Mouse (Mus musculus) hindbrain, embryonic 13.5 days (tissue): ENCODE results near the gene Gm45713. TPM values are rescaled to one million over a fixed set of nuclear protein-coding genes. Genes with fewer than 3 reads are reported as not detected.
"Not testable (repeated sequence)": the region's sequence is repeated elsewhere in the genome, so short reads cannot be mapped to it uniquely, and the experiment has no call there.

ENCODE experiments used
- ATAC-seq: fragments of 200-750 bp; cut with Nextera tagmentation; 2 replicates; pipeline ENCODE4 v1.8.0; 2017; ENCODE audit warnings: moderate TSS enrichment; ENCODE audit not compliant: low FRiP score
- H3K27ac ChIP-seq: fragments of 300-500 bp; sonication (generic); 2 replicates; pipeline ENCODE4 v1.5.1; 2015; ENCODE audit warnings: inconsistent platforms, mild to moderate bottlenecking, moderate library complexity
- H3K27me3 ChIP-seq: fragments of 300-500 bp; sonication (generic); 2 replicates; pipeline ENCODE4 v1.6.1; 2015; ENCODE audit warnings: mild to moderate bottlenecking, inconsistent platforms
- H3K36me3 ChIP-seq: fragments of 300-500 bp; sonication (generic); 2 replicates; pipeline ENCODE4 v1.6.1; 2015; ENCODE audit warnings: mild to moderate bottlenecking, inconsistent platforms
- H3K4me1 ChIP-seq: fragments of 300-500 bp; sonication (generic); replicated peaks from 2 replicates; pipeline ENCODE4 v1.6.1; 2015; ENCODE audit warnings: inconsistent platforms
- H3K4me2 ChIP-seq: fragments of 300-500 bp; sonication (generic); 2 replicates; pipeline ENCODE4 v1.6.1; 2015; ENCODE audit warnings: inconsistent platforms, mild to moderate bottlenecking, moderate library complexity
- H3K4me3 ChIP-seq: fragments of 300-500 bp; sonication (generic); 2 replicates; pipeline ENCODE4 v1.5.1; 2015; ENCODE audit warnings: mild to moderate bottlenecking, inconsistent platforms
- H3K9ac ChIP-seq: fragments of 300-500 bp; sonication (generic); 2 replicates; pipeline ENCODE4 v1.6.1; 2015; ENCODE audit warnings: mild to moderate bottlenecking, inconsistent platforms
- H3K9me3 ChIP-seq: fragments of 300-500 bp; sonication (generic); 2 replicates; pipeline ENCODE4 v1.6.1; 2016; ENCODE audit warnings: inconsistent platforms
- WGBS: fragments of 180-500 bp; shearing (Covaris S2); methylation state at CpG from one replicate; pipeline ENCODE4 v1.1.7; 2015; 5-methylcytosine and 5-hydroxymethylcytosine counted together
- polyA plus RNA-seq: library from polyadenylated mRNA; unstranded; fragments of >200 nt; fragmentation: Nextera tagmentation; extraction: Ambion mirVana; gene quantifications from 2 replicates; pipeline ENCODE4 v1.2.1, GENCODE M21; 2015

Gm45713 gene
- polyA plus RNA-seq, 1 experiment from 2014 or later: 0.14 TPM

DNA sequence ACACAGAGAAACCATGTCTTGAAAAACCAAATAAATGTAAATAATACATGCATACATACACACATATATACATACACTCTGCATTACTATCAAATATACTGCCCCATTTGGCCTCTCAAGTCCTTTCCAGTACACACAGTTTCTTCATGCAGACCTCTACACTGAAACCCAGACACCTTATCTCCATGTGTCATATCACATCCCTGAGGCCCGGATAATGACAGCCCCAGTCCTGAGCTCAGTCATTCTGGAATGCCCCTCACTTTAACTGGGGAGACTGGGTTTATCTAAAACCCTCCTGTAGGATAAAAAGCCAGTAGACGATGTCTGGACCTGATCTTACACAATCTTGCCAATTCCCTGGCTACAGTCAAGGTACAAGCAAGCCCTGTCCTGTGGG is 22.6 kb downstream of the Gm45713 start:
- Histone ChIP-seq H3K27me3 (no peaks in the 10 kb centered on the region), H3K36me3 (peaks cover 9% of the 10 kb centered on the region), H3K4me1 (no peaks in the 10 kb centered on the region), H3K27ac (no peak overlapping the region), H3K4me2 (no peak overlapping the region), H3K4me3 (no peak overlapping the region), H3K9ac (no peak overlapping the region), H3K9me3 (no peaks in the 10 kb centered on the region)
- no peak for ATAC-seq
- 89% methylated on average over 2 of the region's 2 CpGs for WGBS

DNA sequence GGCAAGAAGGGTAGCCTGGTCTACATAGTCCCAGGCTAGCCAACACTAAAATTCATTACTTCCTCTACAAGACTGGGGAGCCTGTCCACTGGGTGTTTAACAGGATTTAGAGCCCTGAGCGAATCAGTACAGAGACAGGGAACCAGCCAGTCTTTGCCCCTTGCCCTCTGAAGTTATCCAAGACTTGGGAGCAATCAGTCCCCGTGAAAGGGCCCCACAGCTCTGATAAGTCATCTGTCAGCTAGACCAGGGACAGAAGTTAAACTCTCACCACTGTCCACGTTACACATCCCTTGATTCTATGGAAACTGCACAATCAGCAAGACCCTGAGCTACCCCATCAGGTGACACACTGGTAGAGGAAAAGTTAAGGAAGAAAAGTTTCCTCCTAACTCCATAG is 23.5 kb downstream of the Gm45713 start:
- Histone ChIP-seq H3K9ac (no peak overlapping the region), H3K4me3 (no peak overlapping the region), H3K4me1 (no peaks in the 10 kb centered on the region), H3K27ac (no peak overlapping the region), H3K27me3 (no peaks in the 10 kb centered on the region), H3K36me3 (peaks cover under 1% of the 10 kb centered on the region; the same call in 1 of the 2 replicates), H3K9me3 (no peaks in the 10 kb centered on the region), H3K4me2 (no peak overlapping the region)
- ATAC-seq: no peak
- WGBS: 74% methylated on average over 3 of the region's 3 CpGs

DNA sequence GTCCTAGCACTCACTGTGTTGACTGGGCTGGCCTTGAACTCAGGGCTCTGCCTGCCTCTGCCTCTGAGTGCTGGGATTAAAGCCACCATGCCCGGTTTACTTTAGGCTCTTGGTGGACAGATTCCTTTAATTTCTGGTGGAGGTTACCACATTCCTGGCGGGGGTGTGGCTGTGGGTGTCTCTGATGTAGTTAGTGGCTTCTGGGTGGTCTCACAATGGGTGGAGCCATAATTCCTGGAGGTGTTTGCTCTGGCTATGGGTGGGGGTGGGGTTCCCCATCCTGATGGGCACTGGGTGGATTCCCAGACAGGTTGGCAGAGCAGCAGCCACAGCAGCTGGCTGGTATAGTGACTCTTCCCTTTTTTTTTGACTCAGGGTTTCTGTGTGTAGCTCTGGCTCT is 24.1 kb downstream of the Gm45713 start:
- Histone ChIP-seq H3K27me3 (no peaks in the 10 kb centered on the region), H3K27ac (no peak overlapping the region), H3K4me2 (no peak overlapping the region), H3K4me1 (no peaks in the 10 kb centered on the region), H3K9me3 (no peaks in the 10 kb centered on the region), H3K9ac (no peak overlapping the region), H3K4me3 (no peak overlapping the region), H3K36me3 (no peaks in the 10 kb centered on the region)
- ATAC-seq: no peak
- WGBS: 74% methylated on average over 2 of the region's 2 CpGs

DNA sequence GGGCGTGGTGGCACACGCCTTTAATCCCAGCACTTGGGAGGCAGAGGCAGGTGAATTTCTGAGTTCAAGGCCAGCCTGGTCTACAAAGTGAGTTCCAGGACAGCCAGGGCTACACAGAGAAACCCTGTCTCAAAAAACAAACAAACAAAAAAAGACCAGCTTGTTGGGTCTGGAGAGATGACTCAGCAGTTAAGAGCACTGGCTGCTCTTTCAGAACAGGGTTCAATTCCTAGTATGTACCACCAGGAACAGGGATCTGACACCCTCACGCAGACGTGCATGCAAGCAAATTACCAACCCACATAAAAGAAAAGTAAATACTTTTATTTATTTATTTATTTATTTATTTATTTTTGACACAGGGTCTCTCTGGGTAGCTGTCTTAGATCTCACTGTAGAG is 25.9 kb downstream of the Gm45713 start:
- not testable (repeated sequence) for H3K4me3 ChIP-seq, H3K9ac ChIP-seq, H3K4me2 ChIP-seq, H3K27ac ChIP-seq, H3K27me3 ChIP-seq, H3K36me3 ChIP-seq, H3K9me3 ChIP-seq, H3K4me1 ChIP-seq, ATAC-seq
- 91% methylated on average over 4 of the region's 4 CpGs for WGBS

DNA sequence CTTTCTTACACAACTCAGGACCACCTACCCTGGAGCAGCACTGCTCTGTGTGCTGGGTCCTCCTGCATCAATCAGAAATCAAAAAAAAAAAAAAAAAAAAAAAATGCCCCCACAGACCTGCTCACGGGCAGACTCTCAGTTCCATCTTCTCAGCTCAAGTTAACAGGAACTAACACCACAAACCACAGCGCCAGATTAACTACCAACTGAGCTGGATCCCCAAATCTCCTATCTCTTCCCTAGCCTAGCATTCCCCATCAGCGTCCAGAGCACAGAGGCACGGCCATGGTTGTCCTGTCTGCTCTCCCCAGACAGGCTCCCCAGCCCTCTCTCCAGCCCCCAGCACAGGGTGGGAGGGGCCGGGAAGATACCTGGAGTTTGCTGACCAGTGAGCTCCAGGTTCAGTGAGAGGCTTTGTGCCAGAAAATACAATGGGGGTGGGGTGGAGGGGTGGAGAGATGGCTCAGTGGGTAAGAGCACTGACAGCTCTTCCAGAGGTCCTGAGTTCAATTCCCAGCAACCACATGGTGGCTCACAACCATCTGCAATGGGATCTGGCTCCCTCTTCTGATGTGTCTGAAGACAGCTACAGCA is 28.9 kb downstream of the Gm45713 start:
- no peaks in the 10 kb centered on the region for H3K9me3 ChIP-seq
- no peaks in the 10 kb centered on the region for H3K36me3 ChIP-seq
- no peak overlapping the region for H3K4me2 ChIP-seq
- peaks cover 4% of the 10 kb centered on the region; the same call in 1 of the 2 replicates for H3K4me1 ChIP-seq
- H3K27ac ChIP-seq: no peak overlapping the region
- ATAC-seq: no peak
- no peak overlapping the region for H3K9ac ChIP-seq
- no peak overlapping the region for H3K4me3 ChIP-seq
- H3K27me3 ChIP-seq: no peaks in the 10 kb centered on the region
- WGBS: 52% methylated on average over 5 of the region's 5 CpGs

DNA sequence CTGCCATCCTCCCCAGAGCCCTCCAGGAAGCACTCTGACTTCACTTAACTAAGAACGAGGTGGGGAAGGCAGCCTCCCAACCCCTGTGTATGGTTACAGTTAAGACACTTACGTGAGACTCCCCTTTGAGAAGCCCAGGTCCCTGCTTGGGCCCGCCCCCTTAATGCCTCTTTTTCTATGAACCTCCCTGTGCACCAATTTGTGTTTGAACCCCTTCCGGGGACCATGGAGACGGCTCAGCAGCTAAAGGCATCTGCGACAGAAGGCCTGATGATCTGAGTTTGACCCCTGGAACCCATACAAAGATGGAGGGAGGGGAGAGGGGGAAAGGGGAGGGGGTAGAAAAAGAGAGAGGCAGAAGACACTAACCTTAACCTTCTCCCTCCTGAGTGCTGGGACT is 29.6 kb downstream of the Gm45713 start:
- H3K36me3 ChIP-seq: no peaks in the 10 kb centered on the region
- no peak overlapping the region for H3K4me2 ChIP-seq
- ATAC-seq: no peak
- WGBS: 19% methylated on average over 6 of the region's 6 CpGs
- H3K4me1 ChIP-seq: peaks cover 4% of the 10 kb centered on the region; the same call in 1 of the 2 replicates
- no peak overlapping the region for H3K4me3 ChIP-seq
- no peak overlapping the region for H3K9ac ChIP-seq
- no peak overlapping the region for H3K27ac ChIP-seq
- no peaks in the 10 kb centered on the region for H3K9me3 ChIP-seq
- no peaks in the 10 kb centered on the region for H3K27me3 ChIP-seq

DNA sequence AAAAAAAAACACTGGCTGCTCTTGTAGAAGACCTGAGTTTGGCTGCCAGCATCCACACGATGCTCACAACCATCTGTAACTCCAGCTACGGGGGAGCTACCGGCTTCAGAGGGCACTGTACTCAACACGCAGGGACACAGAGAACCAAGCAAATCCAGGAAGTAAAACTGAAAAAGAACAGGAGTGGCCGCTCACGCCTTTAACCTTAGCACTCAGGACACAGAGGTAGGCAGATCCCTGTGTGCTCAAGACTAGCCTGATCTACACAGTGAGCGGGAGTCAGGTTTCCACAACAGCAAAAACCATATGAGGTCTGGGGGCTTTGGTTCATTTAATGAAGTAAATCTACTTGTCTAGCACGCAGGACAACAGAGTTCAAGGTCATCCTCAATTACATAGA is 30.5 kb downstream of the Gm45713 start:
- 81% methylated on average over 8 of the region's 8 CpGs for WGBS
- H3K27ac ChIP-seq: no peak overlapping the region
- no peak overlapping the region for H3K9ac ChIP-seq
- no peak for ATAC-seq
- no peaks in the 10 kb centered on the region for H3K36me3 ChIP-seq
- no peaks in the 10 kb centered on the region for H3K9me3 ChIP-seq
- no peak overlapping the region for H3K4me2 ChIP-seq
- peaks cover 4% of the 10 kb centered on the region; the same call in 1 of the 2 replicates for H3K4me1 ChIP-seq
- H3K4me3 ChIP-seq: no peak overlapping the region
- H3K27me3 ChIP-seq: no peaks in the 10 kb centered on the region

DNA sequence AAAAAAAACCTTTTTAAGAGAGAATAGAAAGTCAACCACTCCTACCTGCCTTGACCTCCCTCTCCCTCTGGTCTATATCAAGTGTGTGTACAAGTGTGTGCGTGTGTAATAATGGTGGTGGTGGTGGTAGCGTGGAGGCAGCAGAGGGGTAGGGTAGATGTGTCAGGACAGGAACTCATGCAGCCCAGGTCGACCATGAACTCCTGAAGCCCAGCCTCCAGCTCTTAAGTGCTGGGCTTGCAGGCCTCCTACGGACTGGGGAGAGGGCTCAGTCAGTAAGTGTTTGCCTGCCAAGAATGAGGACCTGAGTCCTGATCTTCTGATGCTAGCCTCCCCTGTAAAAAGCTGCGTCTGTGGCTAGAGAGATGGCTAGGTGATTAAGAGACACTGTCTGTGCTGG is 31.1 kb downstream of the Gm45713 start:
- Histone ChIP-seq H3K9me3 (no peaks in the 10 kb centered on the region), H3K4me1 (peaks cover 4% of the 10 kb centered on the region; the same call in 1 of the 2 replicates), H3K27me3 (no peaks in the 10 kb centered on the region), H3K36me3 (no peaks in the 10 kb centered on the region), H3K9ac (no peak overlapping the region), H3K4me3 (no peak overlapping the region), H3K4me2 (no peak overlapping the region), H3K27ac (no peak overlapping the region)
- ATAC-seq: no peak
- WGBS: 83% methylated on average over 5 of the region's 5 CpGs

DNA sequence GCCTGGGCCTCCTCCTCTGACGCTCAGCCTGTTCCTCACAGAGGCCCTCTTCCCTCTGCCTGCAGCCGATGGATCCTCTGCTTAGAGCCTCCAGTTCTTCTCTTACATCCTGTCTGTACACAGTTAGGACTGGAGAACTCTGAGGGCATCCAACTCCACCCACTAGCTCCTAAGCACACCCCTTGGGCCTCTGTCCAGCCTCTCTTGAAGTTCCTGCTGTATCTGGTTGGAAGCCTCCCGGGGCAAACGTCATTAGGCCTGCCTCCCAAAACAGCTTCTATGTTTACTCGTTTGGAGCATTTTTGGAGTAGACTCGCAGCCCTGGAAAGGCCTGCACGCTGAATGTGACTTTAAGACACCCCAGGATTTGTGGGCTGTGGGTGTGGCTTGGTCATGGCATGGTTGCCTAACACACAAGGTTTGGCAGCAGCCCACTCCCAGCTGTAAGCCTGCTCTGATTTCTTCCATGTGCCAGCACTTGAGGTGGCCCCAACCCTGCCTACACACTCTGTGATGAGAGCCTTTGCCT is 32.3 kb downstream of the Gm45713 start, which contains the start of gene Fcgrt:
Gene Fcgrt, minus strand, starts transcription at position 200 of the 529 bp plus-strand sequence.
- Histone ChIP-seq H3K36me3 (no peaks in the 10 kb centered on the region), H3K4me2 (no peak within 1 kb of the TSS), H3K27ac (no peak within 1 kb of the TSS), H3K9me3 (no peaks in the 10 kb centered on the region), H3K27me3 (no peaks in the 10 kb centered on the region), H3K4me1 (peaks cover 4% of the 10 kb centered on the region; the same call in 1 of the 2 replicates), H3K9ac (peak within 1 kb of the TSS; percentile 24; the same call in 1 of the 2 replicates), H3K4me3 (peak within 1 kb of the TSS; percentile 9; the same call in 1 of the 2 replicates)
- 76% methylated on average over 7 of the region's 7 CpGs for WGBS
- ATAC-seq: no peak

DNA sequence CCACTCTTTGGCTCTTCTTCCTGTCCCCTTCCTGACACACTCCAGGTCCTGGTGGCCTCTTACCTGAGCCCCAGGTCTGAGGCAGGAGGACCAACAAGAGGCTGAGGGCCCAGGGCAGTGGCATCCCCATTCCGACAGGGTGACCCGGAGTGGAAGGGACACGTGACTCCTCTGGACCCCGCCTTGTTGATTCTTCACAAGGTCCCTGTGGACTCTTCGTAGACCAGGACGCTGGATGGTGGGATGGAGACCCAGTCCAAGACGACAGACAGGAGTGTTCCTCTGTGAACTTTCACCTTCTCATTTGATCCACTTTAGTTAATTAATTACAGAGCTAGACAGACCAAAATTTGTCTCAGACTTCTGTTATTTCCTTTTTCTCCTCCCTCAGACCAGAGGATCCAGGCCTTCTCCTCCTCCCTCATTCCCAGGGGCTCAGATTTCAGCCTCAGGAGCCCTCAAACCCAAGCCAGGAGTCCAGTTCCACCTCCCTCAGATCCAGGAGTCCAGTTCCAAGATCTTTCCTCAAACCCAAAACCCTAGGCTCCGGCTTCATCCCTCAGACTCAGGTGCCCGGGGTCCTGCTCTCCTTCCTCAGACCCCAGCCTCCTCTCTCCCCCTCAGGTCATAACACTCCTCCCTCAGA is 33.0 kb downstream of the Gm45713 start:
- ATAC-seq: no peak
- no peak overlapping the region for H3K4me2 ChIP-seq
- peak overlapping the region; percentile 9; the same call in 1 of the 2 replicates for H3K4me3 ChIP-seq
- peaks cover 4% of the 10 kb centered on the region; the same call in 1 of the 2 replicates for H3K4me1 ChIP-seq
- no peaks in the 10 kb centered on the region for H3K9me3 ChIP-seq
- no peaks in the 10 kb centered on the region for H3K27me3 ChIP-seq
- H3K36me3 ChIP-seq: no peaks in the 10 kb centered on the region
- H3K27ac ChIP-seq: no peak overlapping the region
- 80% methylated on average over 9 of the region's 9 CpGs for WGBS
- H3K9ac ChIP-seq: peak overlapping the region; percentile 24; the same call in 1 of the 2 replicates

DNA sequence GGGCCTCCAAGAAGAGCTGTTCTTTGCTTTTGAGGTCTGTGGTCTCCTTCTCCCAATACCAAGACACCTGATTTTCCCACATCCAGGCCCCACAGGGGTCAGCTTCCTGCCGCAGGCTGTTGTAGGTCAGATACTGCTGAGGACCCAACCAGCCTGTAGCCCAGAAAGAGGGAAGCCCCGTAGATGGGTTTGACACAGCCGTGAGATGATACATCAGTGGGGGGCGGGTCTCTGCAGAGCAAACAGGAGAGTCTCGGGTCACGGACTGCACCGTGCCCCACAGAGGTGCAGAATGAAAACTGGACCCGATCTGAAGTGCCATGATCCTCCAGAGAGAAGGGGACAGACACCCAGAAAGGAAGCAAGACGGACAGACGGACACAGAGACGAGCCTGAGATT is 33.6 kb downstream of the Gm45713 start:
- Histone ChIP-seq H3K27me3 (no peaks in the 10 kb centered on the region), H3K4me2 (no peak overlapping the region), H3K4me3 (no peak overlapping the region), H3K27ac (no peak overlapping the region), H3K36me3 (no peaks in the 10 kb centered on the region), H3K9me3 (no peaks in the 10 kb centered on the region), H3K4me1 (peaks cover 4% of the 10 kb centered on the region; the same call in 1 of the 2 replicates), H3K9ac (no peak overlapping the region)
- no peak for ATAC-seq
- WGBS: 87% methylated on average over 11 of the region's 11 CpGs

DNA sequence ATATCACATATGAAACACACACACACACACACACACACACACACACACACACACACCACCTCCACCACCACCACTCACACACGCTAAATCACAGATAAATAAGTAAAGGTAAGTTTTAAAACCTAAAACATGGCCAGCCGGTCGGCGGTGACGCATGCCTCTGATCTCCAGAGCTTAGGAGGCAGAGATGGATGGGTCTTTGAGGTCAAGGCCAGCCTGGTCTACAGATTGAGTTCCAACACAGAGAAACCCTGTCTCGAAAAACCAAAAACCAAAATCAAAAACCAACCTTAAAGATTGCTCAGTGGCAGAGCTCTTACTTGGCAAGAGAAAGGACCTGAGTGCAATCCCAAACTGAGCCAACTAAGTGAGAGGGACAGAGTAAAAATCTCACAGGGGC is 36.0 kb downstream of the Gm45713 start:
- ATAC-seq: no peak
- Histone ChIP-seq H3K4me3 (no peak overlapping the region), H3K27me3 (no peaks in the 10 kb centered on the region), H3K36me3 (no peaks in the 10 kb centered on the region), H3K4me1 (no peaks in the 10 kb centered on the region), H3K27ac (no peak overlapping the region), H3K9ac (no peak overlapping the region), H3K4me2 (no peak overlapping the region), H3K9me3 (no peaks in the 10 kb centered on the region)
- 93% methylated on average over 6 of the region's 6 CpGs for WGBS
